Mouse (Mus musculus) layer of hippocampus, postnatal 25 days (tissue): ENCODE results near the gene Olfr73. TPM values are rescaled to one million over a fixed set of nuclear protein-coding genes. Genes with fewer than 3 reads are reported as not detected.
"Not testable (repeated sequence)": the region's sequence is repeated elsewhere in the genome, so short reads cannot be mapped to it uniquely, and the experiment has no call there.

Experiments used
- DNase-seq, 2 experiments: peaks; one replicate each; pipeline ENCODE4 v3.0.0; 2022; ENCODE audit warnings: mixed read lengths in 2 of 2, low spot score in 1 of 2; ENCODE audit errors: extremely low spot score in 1 of 2
- total RNA-seq, 2 experiments: library from RNA; stranded (reverse); gene quantifications; 2 replicates each; pipeline ENCODE4 v1.2.3; 2021

Gene Olfr73
- not detected for total RNA-seq

- no peak for DNase-seq
Measured at GRCm38 (mm10) chr2:88037599-88037998, at the start of gene Olfr73. Gene Olfr73, minus strand, starts transcription at chr2:88037699.

GRCm38 (mm10) chr2:88071730-88072129 lies 34.2 kb upstream of the Olfr73 start, which contains the start of gene Olfr1163:
Gene Olfr1163, minus strand, starts transcription at chr2:88071830.
- DNase-seq, result no peak

GRCm38 (mm10) chr2:88063587-88063986 lies 26.1 kb upstream of the Olfr73 start:
- DNase-seq, result no peak

GRCm38 (mm10) chr2:88051029-88051428 lies 13.5 kb upstream of the Olfr73 start, which contains the start of gene Olfr1162:
Gene Olfr1162, minus strand, starts transcription at chr2:88051129.
- no peak for DNase-seq

- DNase-seq, result not testable (repeated sequence)
Measured at GRCm38 (mm10) chr2:88022474-88022873, 15.0 kb downstream of the Olfr73 start, which contains the start of gene Olfr1161. Gene Olfr1161, plus strand, starts transcription at chr2:88022774.

- no peak for DNase-seq
Measured at GRCm38 (mm10) chr2:88007515-88008318, 29.8 kb downstream of the Olfr73 start, which contains the start of gene Olfr1160. Gene Olfr1160, minus strand, starts transcription at chr2:88008268.

GRCm38 (mm10) chr2:87989813-87990212 lies 47.7 kb downstream of the Olfr73 start, which contains the start of gene Olfr1158:
Gene Olfr1158, plus strand, starts transcription at chr2:87990113.
- DNase-seq, result no peak

Other genes with a start within 250 kb of the Olfr73 start
- not detected for gene Olfr1143, start 237.1 kb downstream of the Olfr73 start, total RNA-seq
- not detected for gene Olfr1145, start 227.9 kb downstream of the Olfr73 start, total RNA-seq
- gene Olfr1148, start 207.2 kb downstream of the Olfr73 start, total RNA-seq, result not detected
- not detected for gene Olfr1150-ps1, start 193.7 kb downstream of the Olfr73 start, total RNA-seq
- not detected for gene Olfr1151, start 181.8 kb downstream of the Olfr73 start, total RNA-seq
- gene Olfr1152, start 171.2 kb downstream of the Olfr73 start, total RNA-seq, result not detected
- not detected for gene Olfr1153, start 142.7 kb downstream of the Olfr73 start, total RNA-seq
- gene Olfr1154, start 132.5 kb downstream of the Olfr73 start, total RNA-seq, result not detected
- not detected for gene Olfr1155, start 92.6 kb downstream of the Olfr73 start, total RNA-seq
- gene Olfr1156, start 84.6 kb downstream of the Olfr73 start, total RNA-seq, result under 1 TPM in 1 of 2 experiments, not detected in 1; 0.14 TPM
- gene Olfr1157, start 69.4 kb downstream of the Olfr73 start, total RNA-seq, result not detected
- gene Olfr74, start 63.0 kb downstream of the Olfr73 start, total RNA-seq, result not detected
- gene Olfr1158, start 47.6 kb downstream of the Olfr73 start, total RNA-seq, result not detected
- gene Olfr1160, start 29.4 kb downstream of the Olfr73 start, total RNA-seq, result not detected
- not detected for gene Olfr1161, start 14.9 kb downstream of the Olfr73 start, total RNA-seq
- gene Olfr1162, start 13.4 kb upstream of the Olfr73 start, total RNA-seq, result not detected
- not detected for gene Olfr1163, start 34.1 kb upstream of the Olfr73 start, total RNA-seq
- gene Olfr1164, start 56.3 kb upstream of the Olfr73 start, total RNA-seq, result not detected
- not detected for gene Olfr1166, start 90.6 kb upstream of the Olfr73 start, total RNA-seq
- gene Olfr1167, start 117.5 kb upstream of the Olfr73 start, total RNA-seq, result not detected
- gene Olfr1168, start 144.2 kb upstream of the Olfr73 start, total RNA-seq, result not detected
- not detected for gene Olfr1170, start 190.6 kb upstream of the Olfr73 start, total RNA-seq
- gene Olfr1173, start 242.2 kb upstream of the Olfr73 start, total RNA-seq, result not detected